Mouse (Mus musculus): ENCODE measurements around the gene 5430419D17Rik. TPM values are rescaled to one million over a fixed set of nuclear protein-coding genes. Genes with fewer than 3 reads are reported as not detected.

The 5430419D17Rik gene
- polyA plus RNA-seq, 1 experiment from 2014 or later: not detected

DNA sequence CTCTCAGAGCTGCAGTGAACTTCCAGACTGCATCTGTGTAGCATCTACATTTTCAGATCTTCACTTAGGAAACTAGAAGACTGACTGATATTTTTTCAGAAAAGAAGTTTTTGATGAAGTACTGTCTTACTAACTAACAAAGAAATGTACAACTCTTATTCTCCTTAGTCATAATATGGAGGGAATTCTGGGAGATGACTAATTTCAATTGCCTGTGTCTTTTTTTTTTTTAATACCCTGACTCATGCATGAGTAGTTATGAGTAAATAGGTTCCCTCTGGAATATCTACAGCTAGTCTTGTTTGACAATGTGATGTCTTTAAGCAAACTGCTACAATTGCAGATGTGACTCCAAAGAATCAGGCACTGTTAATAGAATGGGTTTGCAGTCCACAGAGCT, 61.9 kb downstream of the 5430419D17Rik start:
- no peak overlapping the region for H3K27ac ChIP-seq (ENCODE audit: low read depth)
- no peaks in the 10 kb centered on the region for H3K4me1 ChIP-seq (ENCODE audit: insufficient read depth)
- no peak overlapping the region for H3K9ac ChIP-seq (replicated peaks)
- no peaks in the 10 kb centered on the region for H3K9me3 ChIP-seq (ENCODE audit: low read length)
- DNase-seq (no peak), ATAC-seq (no peak)
- H3K4me2 ChIP-seq (ENCODE audit: low read depth, low read length): no peak overlapping the region
- no peak overlapping the region for H3K4me3 ChIP-seq (ENCODE audit: low read depth, low read length)
- H3K36me3 ChIP-seq (replicated peaks; ENCODE audit: insufficient read depth, low read length): no peaks in the 10 kb centered on the region
- TF ChIP-seq CTCF (IDR thresholded peaks at IDR 0.05; ENCODE audit: low read depth) (no peak), EP300 (IDR thresholded peaks at IDR 0.05; ENCODE audit: low read depth) (no peak)
- no peaks in the 10 kb centered on the region for H3K27me3 ChIP-seq (ENCODE audit: insufficient read depth, low read length)

DNA sequence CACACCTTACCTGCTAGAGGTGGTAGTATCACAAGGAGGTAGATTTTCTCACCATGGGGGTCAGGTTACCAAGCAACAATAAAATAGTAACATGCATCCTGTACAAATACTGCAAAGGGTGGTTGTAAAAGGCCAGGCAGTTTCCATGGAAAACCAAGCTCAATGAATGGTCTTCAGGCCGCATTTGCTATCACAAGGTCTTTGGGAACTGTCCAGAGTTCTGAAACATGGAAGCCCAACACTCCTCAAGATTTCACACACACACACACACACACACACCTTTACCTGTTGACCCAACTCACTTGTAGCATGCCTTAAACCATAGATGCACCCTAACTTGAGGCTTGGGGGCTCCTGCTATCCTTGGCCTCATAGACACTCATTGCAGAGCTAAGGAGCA, 70.8 kb downstream of the 5430419D17Rik start:
- H3K9ac ChIP-seq (replicated peaks): no peak overlapping the region
- DNase-seq: no peak
- H3K4me1 ChIP-seq (ENCODE audit: insufficient read depth): no peaks in the 10 kb centered on the region
- H3K9me3 ChIP-seq (ENCODE audit: low read length): no peaks in the 10 kb centered on the region
- no peak for TF ChIP-seq EP300 (IDR thresholded peaks at IDR 0.05; ENCODE audit: low read depth)
- TF ChIP-seq CTCF (IDR thresholded peaks at IDR 0.05; ENCODE audit: low read depth): no peak
- no peak for ATAC-seq
- no peak overlapping the region for H3K4me3 ChIP-seq (ENCODE audit: low read depth, low read length)
- H3K27ac ChIP-seq (ENCODE audit: low read depth): no peak overlapping the region
- WGBS (ENCODE audit: insufficient replicate concordance): 13% methylated on average over 1 of the region's 1 CpGs
- H3K36me3 ChIP-seq (replicated peaks; ENCODE audit: insufficient read depth, low read length): no peaks in the 10 kb centered on the region
- H3K4me2 ChIP-seq (ENCODE audit: low read depth, low read length): no peak overlapping the region
- H3K27me3 ChIP-seq (ENCODE audit: insufficient read depth, low read length): no peaks in the 10 kb centered on the region

DNA sequence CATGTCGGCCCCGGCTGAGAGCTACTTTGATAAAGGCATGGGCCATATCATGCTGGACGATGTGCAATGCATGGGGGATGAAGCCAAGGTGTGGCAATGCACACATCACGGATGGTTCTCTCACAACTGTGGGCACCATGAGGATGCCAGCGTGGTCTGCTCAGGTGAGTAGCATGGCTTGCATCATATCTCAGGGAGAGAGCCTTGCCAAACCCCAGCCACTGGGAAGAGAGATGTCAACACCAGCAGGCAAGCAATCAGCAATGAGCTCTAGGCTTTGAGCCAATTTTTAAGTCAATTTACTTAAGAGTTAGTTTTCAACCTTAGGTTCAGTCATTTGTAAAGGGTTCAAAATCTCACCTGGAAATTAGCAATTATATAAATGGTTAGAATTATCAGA, 82.6 kb downstream of the 5430419D17Rik start:
- no peak for TF ChIP-seq EP300 (IDR thresholded peaks at IDR 0.05; ENCODE audit: low read depth)
- no peak for TF ChIP-seq CTCF (IDR thresholded peaks at IDR 0.05; ENCODE audit: low read depth)
- Histone ChIP-seq H3K27ac (ENCODE audit: low read depth) (peak overlapping the region; percentile 44), H3K9ac (replicated peaks) (no peak overlapping the region), H3K4me1 (ENCODE audit: insufficient read depth) (no peaks in the 10 kb centered on the region; the same call in 1 of the 2 replicates), H3K4me2 (ENCODE audit: low read depth, low read length) (no peak overlapping the region), H3K27me3 (ENCODE audit: insufficient read depth, low read length) (no peaks in the 10 kb centered on the region), H3K4me3 (ENCODE audit: low read depth, low read length) (no peak overlapping the region), H3K9me3 (ENCODE audit: low read length) (no peaks in the 10 kb centered on the region), H3K36me3 (replicated peaks; ENCODE audit: insufficient read depth, low read length) (no peaks in the 10 kb centered on the region)
- ATAC-seq (peak; percentile 94), DNase-seq (peak; percentile 36)
- 73% methylated on average over 5 of the region's 5 CpGs for WGBS (ENCODE audit: insufficient replicate concordance)

DNA sequence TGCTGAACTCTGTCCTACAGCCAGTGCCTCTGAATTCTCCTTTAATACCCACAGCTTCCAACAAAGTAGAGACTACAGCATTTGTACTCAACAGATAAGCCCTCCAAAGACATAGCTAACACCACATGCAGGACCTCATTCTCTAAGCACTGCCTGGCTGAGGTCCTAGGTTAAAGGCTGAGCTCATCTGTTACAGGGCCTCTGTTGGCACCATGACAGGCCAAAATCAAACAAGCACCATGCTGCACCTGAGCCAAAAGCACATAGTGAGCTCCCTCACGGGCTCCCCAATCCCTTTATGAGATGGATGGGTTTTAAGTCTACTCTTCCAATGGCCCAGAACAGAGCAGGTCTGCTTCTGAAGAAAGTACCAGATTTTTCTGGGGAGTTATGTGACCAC, 83.1 kb downstream of the 5430419D17Rik start:
- 33% methylated on average over 1 of the region's 1 CpGs for WGBS (ENCODE audit: insufficient replicate concordance)
- peak; percentile 91 for ATAC-seq
- no peak overlapping the region for H3K4me3 ChIP-seq (ENCODE audit: low read depth, low read length)
- H3K9ac ChIP-seq (replicated peaks): no peak overlapping the region
- H3K4me1 ChIP-seq (ENCODE audit: insufficient read depth): no peaks in the 10 kb centered on the region; the same call in 1 of the 2 replicates
- H3K27ac ChIP-seq (ENCODE audit: low read depth): peak overlapping the region; percentile 44
- H3K9me3 ChIP-seq (ENCODE audit: low read length): no peaks in the 10 kb centered on the region
- DNase-seq: peak; percentile 50
- H3K27me3 ChIP-seq (ENCODE audit: insufficient read depth, low read length): no peaks in the 10 kb centered on the region
- TF ChIP-seq EP300 (IDR thresholded peaks at IDR 0.05; ENCODE audit: low read depth) (no peak), CTCF (IDR thresholded peaks at IDR 0.05; ENCODE audit: low read depth) (no peak)
- no peak overlapping the region for H3K4me2 ChIP-seq (ENCODE audit: low read depth, low read length)
- H3K36me3 ChIP-seq (replicated peaks; ENCODE audit: insufficient read depth, low read length): no peaks in the 10 kb centered on the region

DNA sequence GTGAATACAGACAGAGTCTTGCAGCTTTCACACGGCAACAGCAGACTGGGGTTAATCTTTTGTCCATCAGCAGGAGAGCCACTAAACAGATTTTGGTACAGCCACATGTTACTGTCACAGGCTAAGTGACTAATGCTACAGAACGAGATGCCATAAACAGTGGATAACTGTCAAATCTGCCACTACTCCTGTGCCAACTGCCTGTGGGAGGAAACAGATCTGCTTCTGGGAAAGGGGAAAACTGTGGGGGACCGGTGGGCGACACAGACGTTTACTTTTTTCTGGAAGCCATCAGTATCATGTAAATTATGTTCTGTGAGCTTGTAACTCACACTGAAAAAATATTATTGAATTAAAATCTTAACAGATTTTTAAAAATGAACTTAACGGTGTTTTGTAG, 86.7 kb downstream of the 5430419D17Rik start:
- WGBS (ENCODE audit: insufficient replicate concordance): 68% methylated on average over 6 of the region's 6 CpGs
- no peak overlapping the region for H3K4me2 ChIP-seq (ENCODE audit: low read depth, low read length)
- H3K4me1 ChIP-seq (ENCODE audit: insufficient read depth): no peaks in the 10 kb centered on the region; the same call in 1 of the 2 replicates
- H3K4me3 ChIP-seq (ENCODE audit: low read depth, low read length): no peak overlapping the region
- ATAC-seq (no peak), DNase-seq (no peak)
- H3K27me3 ChIP-seq (ENCODE audit: insufficient read depth, low read length): no peaks in the 10 kb centered on the region
- TF ChIP-seq CTCF (IDR thresholded peaks at IDR 0.05; ENCODE audit: low read depth): no peak
- TF ChIP-seq EP300 (IDR thresholded peaks at IDR 0.05; ENCODE audit: low read depth): no peak
- no peak overlapping the region for H3K27ac ChIP-seq (ENCODE audit: low read depth)
- H3K36me3 ChIP-seq (replicated peaks; ENCODE audit: insufficient read depth, low read length): no peaks in the 10 kb centered on the region
- no peaks in the 10 kb centered on the region for H3K9me3 ChIP-seq (ENCODE audit: low read length)
- no peak overlapping the region for H3K9ac ChIP-seq (replicated peaks)

DNA sequence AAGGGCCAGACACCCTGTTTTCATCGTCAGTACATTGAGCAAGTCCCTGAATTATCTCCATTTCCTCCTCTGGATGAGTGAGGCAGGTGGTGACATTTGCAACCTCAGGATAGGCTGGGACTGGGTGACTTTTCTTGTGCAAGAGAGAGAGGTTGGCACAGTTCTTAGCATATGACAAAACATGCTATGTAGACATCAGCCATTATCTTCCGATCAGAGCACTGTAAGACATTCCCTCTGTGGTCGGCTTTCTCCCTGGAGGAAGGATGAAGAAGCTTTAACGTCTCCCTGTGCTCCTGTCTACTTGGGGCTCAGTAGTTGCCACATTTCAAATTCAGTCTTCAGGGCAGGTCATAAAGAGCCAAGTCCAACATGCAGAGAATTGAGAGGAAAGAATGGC, 90.0 kb downstream of the 5430419D17Rik start:
- Histone ChIP-seq H3K4me2 (ENCODE audit: low read depth, low read length) (no peak overlapping the region), H3K27me3 (ENCODE audit: insufficient read depth, low read length) (no peaks in the 10 kb centered on the region), H3K9ac (replicated peaks) (no peak overlapping the region), H3K36me3 (replicated peaks; ENCODE audit: insufficient read depth, low read length) (no peaks in the 10 kb centered on the region), H3K9me3 (ENCODE audit: low read length) (no peaks in the 10 kb centered on the region), H3K27ac (ENCODE audit: low read depth) (no peak overlapping the region), H3K4me1 (ENCODE audit: insufficient read depth) (no peaks in the 10 kb centered on the region), H3K4me3 (ENCODE audit: low read depth, low read length) (no peak overlapping the region)
- DNase-seq: no peak
- TF ChIP-seq CTCF (IDR thresholded peaks at IDR 0.05; ENCODE audit: low read depth): no peak
- TF ChIP-seq EP300 (IDR thresholded peaks at IDR 0.05; ENCODE audit: low read depth): no peak
- ATAC-seq: no peak
- 75% methylated on average over 4 of the region's 4 CpGs for whole genome bisulfite sequencing (ENCODE audit: insufficient replicate concordance)

DNA sequence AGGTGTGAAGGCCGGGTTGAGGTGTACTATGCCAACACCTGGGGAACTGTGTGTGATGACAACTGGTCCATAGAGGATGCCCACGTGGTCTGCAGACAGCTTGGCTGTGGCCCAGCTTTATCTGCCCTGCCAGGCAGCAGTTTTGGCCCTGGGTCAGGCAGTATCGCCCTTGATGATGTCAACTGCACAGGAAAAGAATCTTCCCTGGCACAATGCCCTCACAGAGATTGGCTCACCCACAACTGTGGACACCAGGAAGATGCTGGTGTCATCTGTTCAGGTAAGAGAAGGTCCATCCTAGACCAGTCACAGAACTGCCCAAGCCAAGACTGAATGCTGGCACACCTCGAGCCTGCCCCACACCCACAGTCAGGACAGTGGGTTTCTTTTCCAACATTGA, 91.6 kb downstream of the 5430419D17Rik start:
- WGBS (ENCODE audit: insufficient replicate concordance): 68% methylated on average over 4 of the region's 4 CpGs
- TF ChIP-seq CTCF (IDR thresholded peaks at IDR 0.05; ENCODE audit: low read depth): no peak
- no peak for TF ChIP-seq EP300 (IDR thresholded peaks at IDR 0.05; ENCODE audit: low read depth)
- H3K9me3 ChIP-seq (ENCODE audit: low read length): no peaks in the 10 kb centered on the region
- no peaks in the 10 kb centered on the region for H3K27me3 ChIP-seq (ENCODE audit: insufficient read depth, low read length)
- no peaks in the 10 kb centered on the region for H3K4me1 ChIP-seq (ENCODE audit: insufficient read depth)
- no peak overlapping the region for H3K4me3 ChIP-seq (ENCODE audit: low read depth, low read length)
- ATAC-seq: no peak
- no peaks in the 10 kb centered on the region for H3K36me3 ChIP-seq (replicated peaks; ENCODE audit: insufficient read depth, low read length)
- no peak for DNase-seq
- no peak overlapping the region for H3K9ac ChIP-seq (replicated peaks)
- no peak overlapping the region for H3K4me2 ChIP-seq (ENCODE audit: low read depth, low read length)
- H3K27ac ChIP-seq (ENCODE audit: low read depth): no peak overlapping the region
